Mouse (Mus musculus) right cerebral cortex, postnatal 10 days (tissue): ENCODE results near the gene Scarf2.
A peak's percentile ranks its signal among the peaks of the same experiment; 100 is the strongest.

ENCODE experiments used
- DNase-seq, 2 experiments: peaks; one replicate each; pipeline ENCODE4 v3.0.0; 2021; ENCODE audit warnings: low spot score in 2 of 2

Scarf2 gene

GRCm38 (mm10) chr16:17831781-17832180, 34.7 kb downstream of the Scarf2 start:
- DNase-seq, result no peak

DNA sequence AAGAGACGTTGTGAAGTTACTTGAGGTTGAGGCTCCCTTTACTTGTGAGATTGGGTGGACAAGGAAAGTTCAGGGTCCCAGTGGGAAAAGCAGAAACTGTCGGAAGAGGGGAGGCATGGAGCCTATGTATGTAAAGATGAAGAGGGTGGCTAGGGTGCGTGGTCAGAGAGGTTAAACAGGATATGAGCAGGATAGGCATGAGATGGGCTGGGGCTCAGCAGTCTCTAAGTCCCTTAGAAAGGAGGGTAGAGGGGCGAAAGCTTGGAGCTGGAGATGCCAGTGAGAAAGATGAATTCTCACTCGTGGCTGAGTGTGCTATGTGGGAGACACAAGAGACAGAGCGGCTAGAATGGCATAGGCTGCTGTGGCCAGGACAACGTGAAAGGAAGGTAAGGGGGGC, 35.7 kb downstream of the Scarf2 start, which contains the start of gene B830017H08Rik:
Gene B830017H08Rik (plus strand): TSS at position 301 of the 400 bp plus-strand sequence.
- DNase-seq, result no peak

DNA sequence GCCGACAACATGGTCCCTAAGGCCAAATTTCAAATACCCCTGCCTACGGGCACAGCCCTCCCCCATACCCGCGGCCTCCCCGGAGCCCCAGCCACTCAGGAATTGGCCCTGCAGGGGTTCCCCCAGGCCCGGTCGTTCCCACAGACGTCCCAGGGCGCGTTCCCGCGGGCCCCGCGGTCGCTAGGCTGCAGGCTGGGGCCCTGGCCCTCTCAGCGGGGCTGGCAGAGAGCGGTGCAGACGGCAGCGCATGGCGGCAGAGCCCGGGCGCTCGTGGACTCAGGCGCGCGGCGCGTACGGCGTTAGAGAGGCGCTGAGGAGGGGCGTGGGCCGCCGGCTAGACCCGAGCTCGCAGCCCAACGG, 36.2 kb downstream of the Scarf2 start:
- DNase-seq, result peak; percentile 67 to 70

GRCm38 (mm10) chr16:17833681-17834399, 36.8 kb downstream of the Scarf2 start:
- DNase-seq, result peak; percentile 67 to 71

DNA sequence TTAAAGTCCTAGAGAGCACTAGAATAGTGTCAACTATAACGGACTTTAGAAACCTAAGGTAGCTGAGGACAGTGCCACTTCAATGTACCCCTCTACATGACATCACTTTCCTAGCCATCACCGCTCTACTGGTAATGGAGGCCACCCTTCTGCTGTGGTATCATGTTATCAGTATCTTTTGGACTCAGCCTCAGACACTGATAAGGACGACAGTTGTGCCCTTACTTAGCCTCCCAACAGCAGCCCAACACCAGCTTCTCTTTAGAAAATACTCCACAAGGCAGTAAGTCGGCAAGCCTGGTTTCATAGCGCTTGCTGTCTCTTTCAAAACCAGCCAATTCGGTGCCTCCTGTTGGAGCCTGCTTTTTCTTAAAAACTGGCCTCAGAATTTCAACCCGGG, 37.5 kb downstream of the Scarf2 start:
- DNase-seq, result no peak

GRCm38 (mm10) chr16:17835481-17835880, 38.4 kb downstream of the Scarf2 start:
- DNase-seq, result peak; percentile 44 to 67

- DNase-seq, result no peak
Measured at GRCm38 (mm10) chr16:17838051-17838450, 41.0 kb downstream of the Scarf2 start, which contains the start of gene Car15. Gene Car15 (minus strand): TSS chr16:17838364.

DNA sequence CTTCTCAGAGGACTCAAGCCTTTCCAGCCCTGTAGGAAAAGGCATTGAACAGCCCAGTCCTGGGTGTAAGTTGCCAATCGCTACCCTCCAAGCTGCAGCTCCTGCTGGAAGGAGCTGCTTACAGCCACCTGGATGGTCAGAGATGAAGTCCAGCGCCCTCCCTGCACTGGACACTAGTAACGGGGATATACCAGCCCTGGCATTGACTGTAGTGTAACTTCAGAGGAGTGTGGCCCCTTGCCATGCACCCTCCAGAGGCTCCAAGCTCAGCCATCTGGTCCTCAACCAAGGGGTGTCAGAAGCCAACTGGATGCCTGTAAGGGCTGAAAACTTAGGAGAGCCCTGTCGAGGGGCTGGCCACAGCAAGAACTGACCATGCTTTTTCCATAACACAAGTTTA, 42.9 kb downstream of the Scarf2 start:
- no peak for DNase-seq

DNA sequence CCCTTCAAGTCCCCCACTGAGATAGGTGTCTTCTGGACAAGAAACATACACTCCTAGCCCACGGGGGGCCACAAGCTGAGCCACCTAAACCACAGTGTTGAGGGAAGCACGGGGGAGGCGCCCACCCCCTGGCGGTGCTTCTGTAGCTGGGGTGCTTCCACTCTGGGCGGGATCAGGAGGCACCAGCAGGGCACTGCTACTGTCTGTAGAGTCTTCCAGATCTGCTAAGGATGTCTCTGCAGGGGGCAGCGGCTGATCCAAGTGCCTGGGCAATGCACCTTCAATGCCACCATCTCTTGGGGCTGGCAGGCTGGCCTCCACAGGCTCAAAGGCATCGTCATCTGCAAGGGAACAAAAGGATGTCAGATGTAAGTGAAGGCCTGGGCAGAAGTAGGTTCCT, 45.4 kb downstream of the Scarf2 start:
- no peak for DNase-seq

DNA sequence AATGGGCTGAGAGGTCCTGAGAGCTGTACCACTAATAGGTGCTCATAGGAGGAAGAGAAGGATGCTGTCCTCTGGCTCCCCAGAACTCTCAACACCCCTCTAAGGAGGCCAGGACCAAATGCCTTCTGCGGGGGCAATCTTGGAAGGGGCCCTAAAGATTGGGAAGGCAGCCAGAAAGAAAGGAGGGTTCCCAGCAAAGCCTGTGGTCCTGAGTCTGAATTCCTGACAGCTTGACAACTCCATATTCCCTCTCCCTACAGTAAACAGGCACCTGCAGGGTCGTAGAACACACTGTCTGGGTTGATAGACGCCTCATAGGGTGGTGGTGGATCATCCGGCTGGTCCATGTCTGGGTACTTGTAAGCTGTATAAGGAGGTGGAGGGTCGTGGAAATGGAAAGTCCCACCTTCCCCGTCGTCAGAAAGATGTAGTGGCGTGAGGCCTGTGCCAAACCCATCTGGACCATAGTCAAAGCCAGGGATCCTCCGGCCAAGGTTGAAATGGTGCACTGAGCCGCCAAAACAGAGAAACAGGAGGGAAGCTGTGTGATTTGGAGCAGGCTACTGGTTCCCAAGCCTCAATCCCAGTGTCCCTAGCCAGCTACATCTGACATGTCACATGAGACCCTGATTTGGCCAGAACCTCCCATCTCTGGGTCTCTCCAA, 46.8 kb downstream of the Scarf2 start:
- no peak for DNase-seq

DNA sequence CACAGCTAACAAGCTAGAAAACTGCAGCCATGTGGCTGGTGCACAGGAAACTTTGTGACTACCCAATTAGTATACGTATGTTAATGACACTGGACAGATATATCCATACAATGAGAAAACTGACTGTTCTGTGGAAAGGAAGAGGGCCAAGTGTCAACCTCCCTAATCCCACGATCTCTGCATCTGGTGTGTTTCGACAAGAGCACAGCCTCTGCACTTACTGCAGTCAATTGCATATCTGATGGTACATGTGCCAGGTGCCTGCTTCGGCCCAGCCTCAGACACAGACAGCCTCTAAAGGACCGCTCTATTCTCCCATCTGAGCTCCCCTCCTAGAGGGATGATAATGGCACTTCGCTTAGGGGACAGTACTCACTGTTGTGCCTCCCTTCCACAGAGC, 51.3 kb downstream of the Scarf2 start:
- DNase-seq, result no peak

- peak in 1 of 2 experiments; percentile 54 for DNase-seq
Measured at GRCm38 (mm10) chr16:17848928-17849327, 51.8 kb downstream of the Scarf2 start.

GRCm38 (mm10) chr16:17849486-17849885, 52.4 kb downstream of the Scarf2 start:
- DNase-seq, result no peak

DNA sequence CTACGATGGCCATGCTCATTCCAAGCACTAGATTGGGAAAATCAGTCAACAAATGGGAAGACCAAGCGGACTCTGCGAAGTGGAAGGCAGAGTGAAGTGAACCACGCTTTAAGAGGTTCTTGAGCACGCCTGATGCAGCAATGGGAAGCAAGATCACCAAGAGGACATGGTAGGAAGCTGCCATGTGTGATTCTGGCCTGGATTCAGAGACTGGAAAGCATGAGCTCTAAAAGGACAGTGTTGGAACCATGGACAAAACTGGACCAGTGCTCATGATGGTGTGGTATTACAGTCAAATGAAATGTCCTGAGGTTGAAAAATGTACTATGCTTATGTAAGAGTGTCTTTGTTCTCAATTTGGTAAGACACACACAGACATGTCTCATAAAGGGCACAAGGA, 54.2 kb downstream of the Scarf2 start:
- no peak for DNase-seq

DNA sequence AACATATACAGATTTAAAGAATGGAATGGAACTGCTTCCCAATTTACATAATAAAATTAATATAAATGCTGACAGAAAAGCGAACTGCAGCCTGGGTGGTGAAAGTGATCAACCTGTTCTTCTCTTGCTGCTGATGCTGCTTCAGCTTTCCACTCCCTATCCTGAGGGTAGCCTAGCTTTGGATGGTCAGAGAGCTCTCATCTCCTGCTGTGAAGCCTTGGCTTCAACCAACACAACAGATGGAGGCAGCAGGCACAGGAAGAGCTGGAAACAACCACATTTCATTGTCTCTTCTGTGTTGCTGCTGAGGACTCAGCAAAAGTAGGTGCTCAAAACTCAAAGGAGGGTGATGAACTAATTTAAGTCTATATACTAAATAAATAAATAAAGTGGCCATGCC, 54.8 kb downstream of the Scarf2 start:
- DNase-seq, result no peak

- no peak for DNase-seq
Measured at GRCm38 (mm10) chr16:17853263-17853662, 56.2 kb downstream of the Scarf2 start.

DNA sequence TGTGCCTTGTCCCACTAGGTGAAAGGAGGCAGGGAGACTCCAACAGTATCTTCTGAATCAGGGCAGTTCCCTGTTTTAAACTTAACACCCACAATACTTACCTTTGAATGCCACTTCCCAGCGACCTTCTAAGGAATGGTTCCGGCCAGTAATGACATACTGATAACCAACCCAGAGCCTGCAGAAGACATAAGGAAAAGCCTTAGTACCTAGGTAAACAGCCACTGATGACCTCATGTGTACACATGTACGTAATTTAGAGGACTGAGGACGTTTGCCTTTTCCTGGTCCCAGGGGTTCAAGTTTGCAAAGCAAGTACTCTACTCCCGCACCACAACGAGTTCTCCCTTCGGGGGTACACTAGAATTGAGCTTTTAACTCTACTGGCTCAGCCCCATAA, 60.1 kb downstream of the Scarf2 start:
- no peak for DNase-seq
